Mouse (Mus musculus): ENCODE measurements at regions not wholly inside any gene's neighbourhood (a gene's known extent, or its start where the extent isn't known, plus 50 kb on each side); places are given as distances from the start of the nearest gene placed in this dataset.

DNA sequence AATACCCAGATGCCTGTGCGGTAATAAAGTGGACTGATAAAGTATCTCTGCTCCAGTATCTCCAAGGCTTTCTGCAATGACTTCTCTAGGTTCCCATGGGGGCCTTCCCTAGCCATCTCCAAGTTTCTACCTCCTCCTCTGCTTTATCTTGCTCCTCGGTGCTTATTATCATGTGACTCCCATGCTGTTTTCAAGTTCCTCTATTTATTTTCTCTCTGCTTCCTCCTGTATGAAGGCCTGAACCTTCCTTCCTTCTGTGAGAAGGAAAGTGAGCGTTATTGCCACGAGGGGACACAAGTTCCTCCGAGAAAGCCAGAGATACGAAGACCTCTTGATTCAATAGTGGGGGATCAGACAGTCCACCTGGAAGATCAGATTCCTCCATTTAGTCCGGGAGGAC, 77.4 kb upstream of the Pkdcc start:
- DNase-seq = no peak

- no peak for DNase-seq
These were observed 76.3 kb upstream of the Pkdcc start for GRCm38 (mm10) chr17:83138493-83139417.

- DNase-seq = peak; percentile 50
These were observed 66.6 kb upstream of the Pkdcc start for GRCm38 (mm10) chr17:83148371-83148929.

- no peak for DNase-seq
These were observed 65.8 kb upstream of the Pkdcc start for GRCm38 (mm10) chr17:83149336-83149735.

- no peak for DNase-seq
These were observed 60.0 kb upstream of the Pkdcc start for GRCm38 (mm10) chr17:83155106-83155505.

DNA sequence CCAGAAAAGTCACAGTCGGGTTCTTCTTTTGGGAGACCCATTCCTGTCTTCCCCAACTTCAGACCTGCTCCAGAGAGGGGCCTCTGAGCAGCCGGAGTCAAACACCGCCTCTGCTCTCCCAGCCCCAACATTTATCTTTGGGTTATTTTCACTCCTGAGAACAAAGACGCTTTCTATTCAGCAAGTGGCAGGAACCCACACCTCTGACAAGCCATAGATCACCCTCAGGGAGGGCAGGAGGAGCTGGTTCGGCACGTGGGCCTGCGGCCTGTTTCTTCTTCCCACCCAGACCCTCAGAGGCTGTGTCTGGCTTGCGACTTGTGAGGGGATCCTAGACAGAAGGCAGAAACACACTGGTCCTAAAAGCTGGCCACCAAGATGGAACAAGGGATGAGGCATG, 58.4 kb upstream of the Pkdcc start:
- DNase-seq = no peak

GRCm38 (mm10) chr17:83158053-83158452, 57.0 kb upstream of the Pkdcc start:
- DNase-seq = no peak

GRCm38 (mm10) chr17:83158652-83159051, 56.4 kb upstream of the Pkdcc start:
- no peak for DNase-seq

GRCm38 (mm10) chr17:83159634-83160033, 55.5 kb upstream of the Pkdcc start:
- DNase-seq = no peak

DNA sequence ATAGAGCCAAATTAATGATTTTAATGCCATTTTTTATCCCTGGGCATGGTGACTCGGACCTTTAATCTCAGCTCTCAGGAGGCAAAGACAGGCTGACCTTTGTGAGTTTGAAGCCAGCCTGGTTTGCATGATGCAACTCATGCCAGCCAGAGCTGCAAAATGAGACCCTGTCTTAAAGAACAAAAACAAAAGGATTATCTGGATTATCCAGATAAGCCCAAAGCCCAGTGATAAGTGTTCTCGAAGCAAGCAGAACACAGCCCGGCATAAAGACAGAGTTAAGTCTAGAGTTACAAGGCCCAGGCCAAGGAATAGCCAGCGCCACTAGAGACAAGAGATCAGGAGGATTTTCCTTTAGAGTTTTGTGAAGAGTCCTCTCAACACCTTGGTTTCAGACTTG, 54.8 kb upstream of the Pkdcc start:
- DNase-seq = no peak

DNA sequence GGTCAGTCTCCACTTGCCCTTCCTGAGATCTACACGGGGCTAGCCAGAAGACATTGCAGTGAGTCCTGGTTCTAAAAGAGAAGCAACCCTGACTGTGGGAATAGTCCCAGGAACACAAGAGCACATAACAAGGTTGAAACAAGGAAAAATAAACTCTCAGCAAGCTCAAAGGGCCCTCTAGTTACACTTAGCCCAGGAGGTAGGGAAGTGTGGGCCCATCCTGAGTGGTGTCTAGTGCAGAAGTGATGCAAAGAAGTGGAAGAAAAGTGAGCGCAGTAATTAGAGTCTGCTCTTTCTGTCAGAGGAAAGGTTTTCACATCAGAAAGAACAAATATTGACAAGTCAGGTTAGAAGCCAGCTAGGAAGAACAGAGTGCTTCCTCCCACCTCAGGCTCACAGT, 53.4 kb upstream of the Pkdcc start:
- no peak for DNase-seq

DNA sequence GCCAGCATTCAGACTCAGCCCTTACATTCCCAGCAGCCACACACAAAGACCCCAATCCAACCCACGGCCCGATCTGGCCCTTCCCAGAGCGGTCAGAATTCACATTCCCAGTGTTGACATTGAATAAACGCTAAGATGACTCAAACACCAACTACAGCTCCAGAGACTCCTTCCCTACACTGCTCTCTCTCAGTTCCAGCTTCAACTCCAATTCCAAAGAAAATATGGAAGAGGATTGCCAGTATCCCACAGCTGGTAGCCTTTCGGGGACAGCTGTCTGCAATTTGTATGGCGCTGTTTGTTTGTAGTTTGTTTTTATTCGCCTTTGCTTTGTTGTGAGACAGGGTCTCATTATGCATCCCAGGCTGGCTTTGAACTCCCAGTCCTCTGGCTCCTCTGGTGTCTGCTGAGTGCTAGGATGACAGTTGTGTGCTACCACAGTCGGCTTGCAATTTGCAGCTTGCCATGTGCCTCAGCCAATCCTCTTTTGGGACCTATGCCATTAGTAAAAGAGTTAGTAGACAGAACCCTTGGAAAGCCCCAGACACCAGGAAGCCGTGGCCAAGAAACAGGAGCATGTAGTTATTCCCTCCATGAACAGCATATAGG, 51.0 kb upstream of the Pkdcc start:
- no peak for DNase-seq

GRCm38 (mm10) chr17:83164728-83165127, 50.4 kb upstream of the Pkdcc start:
- DNase-seq = no peak

DNA sequence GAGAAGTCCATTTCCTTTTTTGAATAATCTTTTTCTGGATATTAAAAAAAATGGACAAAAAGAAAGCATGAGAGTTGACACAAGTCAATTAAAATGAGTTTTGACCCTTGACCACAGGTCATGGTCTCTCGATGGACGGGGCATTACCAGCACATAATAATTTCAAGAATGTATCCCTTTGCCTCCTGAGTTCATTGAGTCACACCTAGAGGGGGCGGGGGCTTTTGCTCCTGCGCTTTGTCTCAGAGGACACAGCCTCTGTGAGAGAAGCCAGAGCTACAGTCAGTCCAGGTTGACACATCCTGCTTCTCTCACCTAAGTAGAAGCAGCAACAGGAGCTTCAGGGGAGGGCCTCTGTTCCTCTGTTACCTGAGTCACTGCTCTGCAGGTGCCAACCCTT, 50.0 kb upstream of the Pkdcc start:
- no peak for DNase-seq

All from adrenal gland, postnatal 14 days (tissue).